Mouse (Mus musculus): ENCODE results near the gene Gm37240. TPM values are rescaled to one million over a fixed set of nuclear protein-coding genes. Genes with fewer than 3 reads are reported as not detected.

Gm37240 gene
- total RNA-seq, 1 experiment from 2014 or later = 0.93 TPM

GRCm38 (mm10) chr3:84723996-84724395, 1163.3 kb downstream of the Gm37240 start:
- ATAC-seq (ENCODE audit: extremely low read depth, insufficient number of reproducible peaks, low FRiP score, poor library complexity, severe bottlenecking) = no peak

DNA sequence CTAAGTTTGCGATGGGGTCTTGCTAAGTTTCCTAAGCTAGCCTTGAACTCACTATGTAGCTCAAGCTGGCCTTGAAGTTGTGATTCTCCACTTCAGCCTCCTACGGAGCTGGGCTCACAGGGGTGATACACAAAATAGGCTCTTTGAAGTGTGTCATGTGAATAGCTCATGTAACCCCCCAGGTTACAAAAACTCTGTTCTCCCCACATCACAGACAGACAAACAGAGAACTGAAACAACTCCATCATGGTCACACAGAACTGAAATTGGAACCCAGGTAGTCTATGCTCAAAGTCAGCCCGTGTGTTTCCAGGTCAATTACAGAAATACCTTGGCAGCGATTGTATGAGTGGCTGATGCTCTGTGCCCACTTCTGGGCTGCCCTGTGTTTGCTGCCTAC, 1164.6 kb downstream of the Gm37240 start:
- ATAC-seq (ENCODE audit: extremely low read depth, insufficient number of reproducible peaks, low FRiP score, poor library complexity, severe bottlenecking) = no peak

DNA sequence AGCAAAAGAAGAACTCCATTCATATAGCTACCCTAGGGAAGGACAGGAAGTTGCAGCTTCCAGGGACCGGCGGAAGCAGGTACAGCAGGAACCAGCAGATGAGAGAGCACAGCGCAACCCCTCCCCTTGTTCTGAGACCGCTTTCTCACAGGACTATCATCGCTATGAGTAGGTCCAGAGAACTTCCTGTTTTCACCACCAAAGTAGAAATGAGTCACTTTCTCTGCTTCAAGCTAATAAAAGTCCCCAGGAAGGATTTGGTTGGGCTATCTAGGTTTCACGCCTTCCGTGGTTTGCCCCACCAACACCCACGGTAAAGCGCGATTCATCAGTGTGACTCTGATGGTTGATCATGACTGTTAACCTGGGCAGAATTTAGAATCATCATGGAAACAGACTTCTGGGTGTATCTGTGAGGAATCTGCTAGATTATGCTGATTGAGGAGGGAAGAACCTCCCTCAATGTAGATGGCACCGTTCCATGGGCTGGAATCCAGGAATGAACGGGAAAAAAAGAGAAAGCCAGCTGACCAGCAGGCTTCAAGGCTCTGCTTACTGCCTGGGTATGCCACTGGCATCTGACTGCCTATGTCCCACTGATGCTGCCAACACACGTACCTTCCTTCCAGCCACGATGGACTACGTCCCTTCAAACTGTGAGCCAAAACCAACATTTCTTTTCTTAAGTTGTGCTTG, 1172.1 kb downstream of the Gm37240 start:
- ATAC-seq (ENCODE audit: extremely low read depth, insufficient number of reproducible peaks, low FRiP score, poor library complexity, severe bottlenecking) = peak; percentile 92

DNA sequence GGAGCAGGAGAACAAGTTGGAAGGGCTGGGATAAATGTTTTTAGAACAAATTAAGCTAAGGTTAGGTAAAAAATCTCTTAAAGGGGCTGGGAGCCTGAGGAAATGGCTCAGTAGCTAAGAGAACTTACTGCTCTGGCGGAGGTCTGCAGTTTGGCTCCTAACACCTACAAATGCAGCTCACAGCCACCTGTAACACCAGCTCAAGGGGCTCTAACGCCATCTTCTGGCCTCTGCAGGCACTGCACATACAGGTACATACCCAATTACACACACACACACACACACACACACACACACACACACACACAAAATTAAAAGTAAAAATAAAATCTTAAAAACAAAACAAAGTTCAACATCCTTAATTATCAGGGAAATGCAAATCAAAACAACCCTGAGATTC, 1174.4 kb downstream of the Gm37240 start:
- no peak for ATAC-seq (ENCODE audit: extremely low read depth, insufficient number of reproducible peaks, low FRiP score, poor library complexity, severe bottlenecking)

- ATAC-seq (ENCODE audit: extremely low read depth, insufficient number of reproducible peaks, low FRiP score, poor library complexity, severe bottlenecking) = no peak
These were observed 1176.6 kb downstream of the Gm37240 start for GRCm38 (mm10) chr3:84710723-84711122.

GRCm38 (mm10) chr3:84709967-84710366, 1177.4 kb downstream of the Gm37240 start:
- no peak for ATAC-seq (ENCODE audit: extremely low read depth, insufficient number of reproducible peaks, low FRiP score, poor library complexity, severe bottlenecking)

DNA sequence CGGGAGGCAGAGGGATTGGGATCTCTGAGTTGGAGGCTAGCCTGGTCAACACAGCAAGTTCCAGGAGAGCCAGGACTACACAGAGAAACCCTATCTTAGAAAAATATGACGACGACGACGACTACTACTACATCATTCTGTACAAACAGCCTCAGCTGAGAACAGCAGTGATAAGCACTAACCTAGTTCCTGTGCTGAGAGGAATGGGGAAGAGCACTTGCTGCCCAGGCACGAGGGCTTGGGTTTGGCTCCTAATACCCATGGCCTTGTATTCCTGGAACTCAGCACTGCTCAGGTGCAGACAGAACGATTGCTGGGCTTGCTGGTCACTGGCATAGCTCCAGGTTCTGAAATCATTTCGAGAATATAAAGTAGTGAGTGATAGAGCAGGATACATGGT, 1178.2 kb downstream of the Gm37240 start:
- ATAC-seq (ENCODE audit: extremely low read depth, insufficient number of reproducible peaks, low FRiP score, poor library complexity, severe bottlenecking) = no peak

GRCm38 (mm10) chr3:84708469-84708868, 1178.8 kb downstream of the Gm37240 start:
- ATAC-seq (ENCODE audit: extremely low read depth, insufficient number of reproducible peaks, low FRiP score, poor library complexity, severe bottlenecking) = no peak

GRCm38 (mm10) chr3:84705224-84705623, 1182.1 kb downstream of the Gm37240 start:
- ATAC-seq (ENCODE audit: extremely low read depth, insufficient number of reproducible peaks, low FRiP score, poor library complexity, severe bottlenecking) = no peak

GRCm38 (mm10) chr3:84703083-84703810, 1184.1 kb downstream of the Gm37240 start:
- no peak for ATAC-seq (ENCODE audit: extremely low read depth, insufficient number of reproducible peaks, low FRiP score, poor library complexity, severe bottlenecking)

DNA sequence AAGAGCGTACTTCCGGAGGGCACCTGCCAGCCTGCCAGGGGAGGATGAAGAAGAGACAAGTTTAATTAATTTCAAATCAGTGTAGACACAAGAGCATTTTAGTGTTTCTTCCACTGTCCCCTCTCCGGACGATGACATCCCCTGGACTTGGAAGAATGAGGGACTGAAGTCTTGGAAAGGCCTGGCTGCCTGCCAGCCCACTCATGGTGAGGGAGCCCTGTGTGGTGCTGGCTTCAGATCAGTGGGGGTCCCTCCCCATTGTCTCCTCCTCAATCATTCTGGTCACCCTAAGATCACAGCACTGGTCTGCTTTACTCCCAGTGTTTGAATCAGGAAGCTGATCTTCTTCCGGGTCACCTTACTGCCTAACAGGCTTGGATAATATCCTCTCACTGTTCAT, 1185.4 kb downstream of the Gm37240 start:
- no peak for ATAC-seq (ENCODE audit: extremely low read depth, insufficient number of reproducible peaks, low FRiP score, poor library complexity, severe bottlenecking)

- ATAC-seq (ENCODE audit: extremely low read depth, insufficient number of reproducible peaks, low FRiP score, poor library complexity, severe bottlenecking) = no peak
These were observed 1185.8 kb downstream of the Gm37240 start for GRCm38 (mm10) chr3:84701509-84701908.

DNA sequence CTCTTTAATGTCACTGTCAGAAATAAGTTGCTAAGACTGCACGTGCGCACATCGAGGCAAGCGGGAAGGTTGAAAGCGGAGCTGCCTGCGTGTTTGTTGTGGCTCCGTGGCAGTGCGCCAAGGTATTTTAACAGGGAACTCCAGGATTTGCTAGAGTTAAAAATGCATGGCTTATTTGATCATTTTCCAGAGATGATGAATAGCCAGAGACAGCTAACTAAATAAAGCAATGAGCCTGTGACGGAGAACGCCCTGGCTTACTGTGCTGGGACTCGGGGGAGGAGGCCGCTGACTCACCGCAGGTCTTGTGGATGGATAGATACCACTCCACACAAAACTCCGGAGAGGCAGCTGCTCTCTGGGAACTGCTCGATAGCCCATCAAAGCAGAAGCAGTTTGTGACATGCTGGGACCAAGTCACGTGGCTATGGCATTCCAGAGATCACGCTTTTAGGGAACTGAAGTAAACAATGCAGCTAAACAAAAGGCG, 1190.8 kb downstream of the Gm37240 start:
- no peak for ATAC-seq (ENCODE audit: extremely low read depth, insufficient number of reproducible peaks, low FRiP score, poor library complexity, severe bottlenecking)

GRCm38 (mm10) chr3:84695867-84696361, 1191.4 kb downstream of the Gm37240 start:
- no peak for ATAC-seq (ENCODE audit: extremely low read depth, insufficient number of reproducible peaks, low FRiP score, poor library complexity, severe bottlenecking)

DNA sequence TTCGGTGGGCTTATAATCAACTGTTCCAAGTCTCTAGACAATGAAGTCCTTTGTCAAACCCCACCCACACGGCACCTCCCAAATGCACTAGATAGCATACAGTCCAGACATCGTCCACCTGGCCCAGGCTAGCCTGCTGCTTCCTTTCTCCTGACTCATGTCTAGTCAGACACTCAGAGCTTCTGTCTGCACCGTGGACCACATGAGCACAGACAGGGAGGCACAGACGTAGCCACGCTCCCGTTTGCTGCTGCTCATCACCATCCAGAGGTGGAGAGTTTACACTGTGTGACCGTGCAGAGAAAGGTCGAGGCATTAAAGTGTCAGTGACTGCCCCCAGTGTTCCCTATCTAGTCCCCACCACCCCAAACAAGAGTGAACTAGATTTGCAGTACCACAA, 1191.9 kb downstream of the Gm37240 start:
- no peak for ATAC-seq (ENCODE audit: extremely low read depth, insufficient number of reproducible peaks, low FRiP score, poor library complexity, severe bottlenecking)

DNA sequence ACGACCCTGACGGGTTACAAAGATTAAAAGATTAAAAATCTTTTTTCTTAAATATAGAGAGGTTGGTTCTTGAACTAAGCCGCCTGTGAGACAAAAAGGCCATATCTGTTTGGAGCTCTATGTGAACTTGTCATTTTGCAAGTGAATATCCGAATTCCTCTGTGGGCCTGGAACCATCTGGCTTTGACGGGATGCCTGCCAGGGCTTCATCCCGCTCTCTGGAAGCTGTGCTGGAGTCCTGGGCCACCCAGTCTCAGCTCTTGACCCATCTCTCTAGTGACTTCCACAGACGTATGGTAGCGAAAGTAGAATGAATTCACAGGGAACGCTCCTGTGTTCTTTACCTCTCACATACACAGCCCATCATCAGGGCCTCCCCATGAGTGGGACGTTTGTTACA, 1193.4 kb downstream of the Gm37240 start:
- no peak for ATAC-seq (ENCODE audit: extremely low read depth, insufficient number of reproducible peaks, low FRiP score, poor library complexity, severe bottlenecking)

DNA sequence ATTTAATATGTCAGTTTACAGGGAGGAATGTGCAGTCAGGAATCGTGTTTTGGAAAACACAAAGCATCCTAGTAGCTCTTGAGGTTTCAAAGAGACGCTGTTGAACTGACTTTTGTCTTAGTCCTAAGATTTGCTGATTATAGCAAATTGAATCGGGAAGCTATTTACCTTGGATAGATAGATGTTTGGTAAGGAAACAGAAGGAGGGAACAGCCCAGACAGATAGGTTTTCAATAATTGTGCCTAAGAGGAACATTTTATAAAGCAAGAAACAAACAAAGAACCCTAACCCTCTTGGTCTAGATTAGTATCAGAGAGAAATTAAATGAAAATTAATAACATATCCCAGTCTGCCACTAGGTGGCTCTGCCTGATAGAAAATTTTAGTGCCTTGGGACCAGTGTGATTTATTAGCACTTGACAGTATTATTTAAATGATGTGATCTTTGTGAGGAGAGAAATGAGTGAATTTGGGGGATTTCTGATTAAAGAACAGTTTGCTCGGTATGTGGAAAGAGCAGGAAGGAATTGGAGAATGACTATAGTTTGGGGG, 1194.6 kb downstream of the Gm37240 start:
- ATAC-seq (ENCODE audit: extremely low read depth, insufficient number of reproducible peaks, low FRiP score, poor library complexity, severe bottlenecking) = 0 out of 2 replicates have a peak, but pooled peaks have one; percentile 18

DNA sequence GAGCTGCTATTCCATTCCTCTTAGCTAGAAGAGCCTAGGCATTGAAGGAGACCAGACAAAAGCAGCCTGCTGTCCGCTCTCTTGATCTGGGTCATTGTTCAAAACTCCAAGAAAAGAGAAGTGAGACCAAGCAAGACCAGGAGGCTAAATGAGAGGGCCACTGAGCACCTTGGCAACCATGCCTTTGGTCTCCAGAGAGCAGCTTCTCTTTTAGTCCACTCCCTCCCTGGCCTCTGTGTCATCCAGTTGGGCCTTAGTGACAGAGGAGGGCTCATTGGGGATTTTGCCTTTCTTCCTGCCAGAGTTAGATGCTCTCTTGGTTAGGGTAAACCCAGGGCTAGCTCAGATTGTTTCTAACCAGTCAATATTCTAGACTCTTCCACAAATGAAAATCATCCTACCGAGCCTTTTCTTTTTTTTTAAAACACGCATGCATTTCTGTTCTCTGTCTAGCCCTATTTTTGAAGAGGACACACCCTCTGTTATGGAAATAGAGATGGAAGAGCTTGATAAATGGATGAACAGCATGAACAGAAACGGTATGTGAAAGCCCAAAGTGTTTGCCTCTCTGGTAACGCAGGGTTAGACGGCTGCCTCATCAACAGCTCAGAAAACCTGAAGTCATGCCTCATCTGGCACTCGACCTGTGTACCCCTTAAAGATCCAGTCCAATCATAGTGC, 1197.1 kb downstream of the Gm37240 start:
- ATAC-seq (ENCODE audit: extremely low read depth, insufficient number of reproducible peaks, low FRiP score, poor library complexity, severe bottlenecking) = no peak

DNA sequence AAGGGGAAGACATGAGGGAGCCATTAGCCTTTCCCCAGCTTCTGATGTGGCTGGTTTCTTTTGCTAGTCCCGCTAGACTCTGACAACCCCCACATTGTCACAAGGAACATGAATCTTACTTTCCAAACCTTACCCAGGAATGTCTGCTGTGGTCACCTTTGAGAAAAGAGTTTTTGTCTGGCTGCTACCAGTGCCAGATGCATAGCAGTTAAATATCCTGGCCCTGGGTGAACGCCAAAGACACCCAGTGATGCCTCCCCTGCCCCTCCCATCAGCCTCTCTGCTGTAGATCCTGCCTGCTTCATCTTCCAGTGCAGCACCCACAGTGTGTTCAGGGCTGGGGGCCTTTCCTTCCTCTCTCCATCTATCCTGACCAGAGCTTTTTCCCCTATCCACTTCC, 1197.7 kb downstream of the Gm37240 start:
- no peak for ATAC-seq (ENCODE audit: extremely low read depth, insufficient number of reproducible peaks, low FRiP score, poor library complexity, severe bottlenecking)

Data from neutrophil, adult 5-6 weeks (primary cell).